Mouse (Mus musculus): ENCODE results near the gene Fam151a. TPM values are rescaled to one million over a fixed set of nuclear protein-coding genes. Genes with fewer than 3 reads are reported as not detected.
"Not testable (repeated sequence)": the region's sequence is repeated elsewhere in the genome, so short reads cannot be mapped to it uniquely, and the experiment has no call there.

Fam151a gene
- polyA plus RNA-seq, 1 experiment from 2014 or later, result 8.1 TPM

DNA sequence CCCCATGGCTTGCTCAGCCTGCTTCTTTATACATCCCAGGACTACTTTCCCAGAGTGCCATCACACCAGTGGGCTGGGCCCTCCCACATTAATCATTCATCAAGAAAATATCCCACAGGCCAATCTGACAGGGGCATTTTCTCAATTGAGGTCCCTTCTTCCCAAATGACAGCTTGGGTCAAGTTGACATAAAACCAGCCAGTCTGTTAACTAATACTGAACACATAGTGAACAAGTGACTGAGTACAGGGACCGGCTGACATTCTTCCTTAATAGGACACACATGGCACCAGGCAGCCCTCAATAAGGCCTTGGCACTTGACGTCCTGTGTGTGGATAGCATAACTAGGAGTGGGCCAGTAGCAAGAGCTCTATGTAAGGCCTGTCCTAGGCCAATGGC is 35.6 kb downstream of the Fam151a start:
- H3K4me3 ChIP-seq (ENCODE audit: low read length), result no peak overlapping the region
- ATAC-seq (ENCODE audit: low FRiP score, low TSS enrichment), result no peak
- 71% methylated on average over 2 of the region's 2 CpGs for WGBS
- H3K9ac ChIP-seq (replicated peaks; ENCODE audit: low read length), result no peak overlapping the region
- no peaks in the 10 kb centered on the region for H3K4me1 ChIP-seq (ENCODE audit: insufficient read depth, low read length)
- H3K4me2 ChIP-seq (replicated peaks; ENCODE audit: low read depth, low read length), result no peak overlapping the region
- H3K27me3 ChIP-seq (ENCODE audit: insufficient read depth, low read length), result no peaks in the 10 kb centered on the region
- H3K9me3 ChIP-seq (ENCODE audit: low read length), result no peaks in the 10 kb centered on the region
- H3K27ac ChIP-seq (ENCODE audit: low read length), result no peak overlapping the region
- no peaks in the 10 kb centered on the region for H3K36me3 ChIP-seq (ENCODE audit: insufficient read depth, low read length)

DNA sequence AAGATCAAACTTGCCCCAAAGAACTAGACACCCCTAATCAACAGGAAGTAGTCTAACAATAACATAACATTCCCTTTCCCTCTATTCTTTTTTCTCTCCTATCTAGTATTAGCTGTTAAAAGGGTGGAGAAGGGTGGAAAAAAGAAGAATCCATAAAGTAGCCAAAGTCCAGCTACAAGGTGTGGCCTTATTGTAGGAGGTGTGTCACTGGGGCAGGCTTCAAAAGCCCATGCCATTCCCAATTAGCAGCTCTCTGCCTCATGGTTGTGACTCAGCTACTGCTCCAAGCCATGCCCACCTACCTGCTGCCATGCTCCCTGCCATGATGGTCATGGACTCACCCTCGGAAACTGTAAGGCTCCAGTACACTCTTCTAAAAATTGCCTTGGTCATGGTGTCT is 38.9 kb downstream of the Fam151a start:
- WGBS, result 79% methylated on average over 1 of the region's 1 CpGs
- Histone ChIP-seq H3K9me3 (ENCODE audit: low read length) (no peaks in the 10 kb centered on the region), H3K27ac (ENCODE audit: low read length) (no peak overlapping the region), H3K4me2 (replicated peaks; ENCODE audit: low read depth, low read length) (no peak overlapping the region), H3K9ac (replicated peaks; ENCODE audit: low read length) (no peak overlapping the region), H3K4me3 (ENCODE audit: low read length) (no peak overlapping the region), H3K4me1 (ENCODE audit: insufficient read depth, low read length) (no peaks in the 10 kb centered on the region; the same call in 1 of the 2 replicates), H3K36me3 (ENCODE audit: insufficient read depth, low read length) (no peaks in the 10 kb centered on the region), H3K27me3 (ENCODE audit: insufficient read depth, low read length) (no peaks in the 10 kb centered on the region)
- ATAC-seq (ENCODE audit: low FRiP score, low TSS enrichment), result no peak

GRCm38 (mm10) chr4:106775767-106776166 is 42.1 kb downstream of the Fam151a start:
- not testable (repeated sequence) for H3K4me2 ChIP-seq (replicated peaks; ENCODE audit: low read depth, low read length); H3K27ac ChIP-seq (ENCODE audit: low read length); H3K9me3 ChIP-seq (ENCODE audit: low read length); H3K36me3 ChIP-seq (ENCODE audit: insufficient read depth, low read length); H3K9ac ChIP-seq (replicated peaks; ENCODE audit: low read length); H3K4me3 ChIP-seq (ENCODE audit: low read length); H3K27me3 ChIP-seq (ENCODE audit: insufficient read depth, low read length); ATAC-seq (ENCODE audit: low FRiP score, low TSS enrichment)
- 91% methylated on average over 6 of the region's 6 CpGs for WGBS
- peaks cover 26% of the 10 kb centered on the region for H3K4me1 ChIP-seq (ENCODE audit: insufficient read depth, low read length)

- no peak overlapping the region for H3K4me2 ChIP-seq (replicated peaks; ENCODE audit: low read depth, low read length)
- H3K9me3 ChIP-seq (ENCODE audit: low read length), result no peaks in the 10 kb centered on the region
- no peak overlapping the region for H3K27ac ChIP-seq (ENCODE audit: low read length)
- no peaks in the 10 kb centered on the region for H3K27me3 ChIP-seq (ENCODE audit: insufficient read depth, low read length)
- peaks cover 26% of the 10 kb centered on the region for H3K4me1 ChIP-seq (ENCODE audit: insufficient read depth, low read length)
- 23% methylated on average over 3 of the region's 3 CpGs for WGBS
- ATAC-seq (ENCODE audit: low FRiP score, low TSS enrichment), result no peak
- H3K9ac ChIP-seq (replicated peaks; ENCODE audit: low read length), result no peak overlapping the region
- H3K4me3 ChIP-seq (ENCODE audit: low read length), result no peak overlapping the region
- H3K36me3 ChIP-seq (ENCODE audit: insufficient read depth, low read length), result no peaks in the 10 kb centered on the region
These were observed 43.3 kb downstream of the Fam151a start for GRCm38 (mm10) chr4:106776998-106777397.

GRCm38 (mm10) chr4:106778116-106778788 is 44.6 kb downstream of the Fam151a start:
- Histone ChIP-seq H3K36me3 (ENCODE audit: insufficient read depth, low read length) (no peaks in the 10 kb centered on the region), H3K27me3 (ENCODE audit: insufficient read depth, low read length) (no peaks in the 10 kb centered on the region), H3K27ac (ENCODE audit: low read length) (peak overlapping the region; percentile 73), H3K4me2 (replicated peaks; ENCODE audit: low read depth, low read length) (no peak overlapping the region), H3K4me1 (ENCODE audit: insufficient read depth, low read length) (peaks cover 32% of the 10 kb centered on the region), H3K4me3 (ENCODE audit: low read length) (no peak overlapping the region), H3K9ac (replicated peaks; ENCODE audit: low read length) (no peak overlapping the region), H3K9me3 (ENCODE audit: low read length) (no peaks in the 10 kb centered on the region)
- 42% methylated on average over 5 of the region's 5 CpGs for WGBS
- ATAC-seq (ENCODE audit: low FRiP score, low TSS enrichment), result peak; percentile 94

- 43% methylated on average over 3 of the region's 3 CpGs for whole genome bisulfite sequencing
- no peak overlapping the region for H3K4me2 ChIP-seq (replicated peaks; ENCODE audit: low read depth, low read length)
- H3K9me3 ChIP-seq (ENCODE audit: low read length), result no peaks in the 10 kb centered on the region
- peak; percentile 40; the same call in 1 of the 2 replicates for ATAC-seq (ENCODE audit: low FRiP score, low TSS enrichment)
- H3K27me3 ChIP-seq (ENCODE audit: insufficient read depth, low read length), result no peaks in the 10 kb centered on the region
- H3K36me3 ChIP-seq (ENCODE audit: insufficient read depth, low read length), result no peaks in the 10 kb centered on the region
- no peak overlapping the region for H3K4me3 ChIP-seq (ENCODE audit: low read length)
- peaks cover 33% of the 10 kb centered on the region for H3K4me1 ChIP-seq (ENCODE audit: insufficient read depth, low read length)
- no peak overlapping the region for H3K9ac ChIP-seq (replicated peaks; ENCODE audit: low read length)
- H3K27ac ChIP-seq (ENCODE audit: low read length), result 0 out of 2 replicates have a peak overlapping the region, but pooled peaks have one; percentile 27
These were observed 46.4 kb downstream of the Fam151a start for GRCm38 (mm10) chr4:106780045-106780444.

- Histone ChIP-seq H3K4me2 (replicated peaks; ENCODE audit: low read depth, low read length) (no peak overlapping the region), H3K9ac (replicated peaks; ENCODE audit: low read length) (no peak overlapping the region), H3K27me3 (ENCODE audit: insufficient read depth, low read length) (no peaks in the 10 kb centered on the region), H3K4me3 (ENCODE audit: low read length) (no peak overlapping the region), H3K4me1 (ENCODE audit: insufficient read depth, low read length) (peaks cover 54% of the 10 kb centered on the region), H3K27ac (ENCODE audit: low read length) (no peak overlapping the region), H3K9me3 (ENCODE audit: low read length) (no peaks in the 10 kb centered on the region), H3K36me3 (ENCODE audit: insufficient read depth, low read length) (no peaks in the 10 kb centered on the region)
- ATAC-seq (ENCODE audit: low FRiP score, low TSS enrichment), result no peak
- WGBS, result 59% methylated on average over 10 of the region's 10 CpGs
These were observed 49.4 kb downstream of the Fam151a start for GRCm38 (mm10) chr4:106783137-106783536.

GRCm38 (mm10) chr4:106784806-106785205 is 51.1 kb downstream of the Fam151a start:
- H3K9ac ChIP-seq (replicated peaks; ENCODE audit: low read length), result no peak overlapping the region
- no peaks in the 10 kb centered on the region for H3K9me3 ChIP-seq (ENCODE audit: low read length)
- peaks cover 54% of the 10 kb centered on the region for H3K4me1 ChIP-seq (ENCODE audit: insufficient read depth, low read length)
- H3K27me3 ChIP-seq (ENCODE audit: insufficient read depth, low read length), result no peaks in the 10 kb centered on the region
- 92% methylated on average over 7 of the region's 7 CpGs for WGBS
- no peak for ATAC-seq (ENCODE audit: low FRiP score, low TSS enrichment)
- no peak overlapping the region for H3K4me3 ChIP-seq (ENCODE audit: low read length)
- no peak overlapping the region for H3K27ac ChIP-seq (ENCODE audit: low read length)
- no peaks in the 10 kb centered on the region for H3K36me3 ChIP-seq (ENCODE audit: insufficient read depth, low read length)
- no peak overlapping the region for H3K4me2 ChIP-seq (replicated peaks; ENCODE audit: low read depth, low read length)

DNA sequence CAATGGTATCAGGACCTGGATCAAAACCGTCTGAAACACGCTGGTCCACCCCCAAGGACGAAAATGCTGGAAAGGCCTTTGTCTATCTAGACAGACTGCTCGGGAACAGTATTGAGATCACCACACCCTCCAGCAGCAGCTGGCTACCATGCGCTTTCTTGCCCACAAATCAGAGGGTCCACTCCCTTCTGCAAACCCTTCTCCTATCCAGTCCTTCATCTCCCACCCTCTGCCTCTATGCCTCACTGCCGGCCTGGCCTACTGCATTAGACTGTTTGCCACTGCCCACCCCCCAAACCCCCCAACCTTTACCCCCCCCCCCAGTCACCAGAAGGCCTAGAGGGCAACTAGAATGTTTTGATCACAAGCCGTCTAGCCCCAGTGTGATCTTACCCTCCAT is 51.7 kb downstream of the Fam151a start:
- WGBS, result 73% methylated on average over 7 of the region's 7 CpGs
- H3K4me2 ChIP-seq (replicated peaks; ENCODE audit: low read depth, low read length), result no peak overlapping the region
- ATAC-seq (ENCODE audit: low FRiP score, low TSS enrichment), result no peak

DNA sequence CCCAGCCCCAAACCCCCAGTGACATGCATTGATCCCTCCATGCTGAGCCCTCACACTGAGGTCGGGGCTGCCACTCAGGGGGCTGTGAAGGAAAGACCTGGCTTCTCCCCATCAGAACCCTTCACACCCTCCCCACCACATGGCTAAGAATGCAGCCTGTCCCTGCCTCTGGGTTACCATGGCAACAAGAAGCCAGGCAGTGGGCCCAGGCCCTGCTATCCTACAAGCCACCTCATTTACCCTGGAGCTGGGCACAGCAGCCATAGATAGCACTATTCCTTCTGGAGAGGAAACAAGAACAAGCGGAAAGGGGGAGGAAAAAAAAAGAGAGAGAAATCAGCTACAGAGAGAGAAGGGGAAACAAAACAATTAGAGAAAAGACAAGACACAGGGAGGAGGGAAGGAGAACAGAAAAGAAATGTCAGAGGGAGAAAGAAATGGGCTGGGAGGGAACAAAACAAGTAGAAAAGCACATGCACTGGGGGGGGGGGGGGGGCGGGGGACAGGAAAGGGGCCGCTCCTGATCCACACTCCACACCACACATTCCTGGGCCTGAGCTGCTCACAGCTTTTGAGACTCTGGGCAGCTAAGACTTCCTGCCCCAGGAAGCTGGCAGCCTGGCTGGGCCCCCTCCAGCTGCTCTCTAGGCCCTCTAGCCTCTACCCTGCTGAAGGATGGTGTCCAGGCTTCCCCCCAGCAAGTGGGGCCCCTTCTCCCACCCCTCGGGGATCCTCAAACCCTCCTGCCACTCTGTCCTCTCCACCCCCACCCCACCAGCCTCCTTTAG is 52.3 kb downstream of the Fam151a start:
- H3K27ac ChIP-seq (ENCODE audit: low read length), result peak overlapping the region; percentile 89
- H3K4me1 ChIP-seq (ENCODE audit: insufficient read depth, low read length), result peaks cover 53% of the 10 kb centered on the region
- no peaks in the 10 kb centered on the region for H3K36me3 ChIP-seq (ENCODE audit: insufficient read depth, low read length)
- WGBS, result 20% methylated on average over 4 of the region's 5 CpGs
- 0 out of 2 replicates have a peak overlapping the region, but pooled peaks have one; percentile 2 for H3K4me2 ChIP-seq (replicated peaks; ENCODE audit: low read depth, low read length)
- ATAC-seq (ENCODE audit: low FRiP score, low TSS enrichment), result peak; percentile 82
- peak overlapping the region; percentile 51; the same call in 1 of the 2 replicates for H3K9ac ChIP-seq (replicated peaks; ENCODE audit: low read length)
- H3K9me3 ChIP-seq (ENCODE audit: low read length), result no peaks in the 10 kb centered on the region
- H3K27me3 ChIP-seq (ENCODE audit: insufficient read depth, low read length), result no peaks in the 10 kb centered on the region
- no peak overlapping the region for H3K4me3 ChIP-seq (ENCODE audit: low read length)

More for the DNA sequence above, 51.7 kb downstream of the Fam151a start:
- Histone ChIP-seq H3K36me3 (ENCODE audit: insufficient read depth, low read length) (no peaks in the 10 kb centered on the region), H3K27me3 (ENCODE audit: insufficient read depth, low read length) (no peaks in the 10 kb centered on the region), H3K27ac (ENCODE audit: low read length) (peak overlapping the region; percentile 89), H3K9me3 (ENCODE audit: low read length) (no peaks in the 10 kb centered on the region), H3K4me3 (ENCODE audit: low read length) (no peak overlapping the region), H3K9ac (replicated peaks; ENCODE audit: low read length) (no peak overlapping the region), H3K4me1 (ENCODE audit: insufficient read depth, low read length) (peaks cover 56% of the 10 kb centered on the region)

Measured in kidney, embryonic 16.5 days (tissue).